Mouse (Mus musculus) MEL (cell line): ENCODE measurements around the gene Trmt6.

ENCODE experiments used
- CTCF ChIP-seq, 3 experiments: IDR thresholded peaks in 2 of 3; conservative IDR thresholded peaks in 1 of 3; 2 replicates each; pipeline ENCODE4 v1.5.1; 2011 to 2012; ENCODE audit warnings: low read length in 3 of 3, low read depth in 2 of 3, mild to moderate bottlenecking in 2 of 3, improper control_type of control experiment in 1 of 3, inconsistent platforms in 1 of 3, mixed read lengths in 1 of 3, moderate library complexity in 1 of 3; ENCODE audit not compliant: control insufficient read depth in 1 of 3, insufficient read depth in 1 of 3, poor library complexity in 1 of 3, severe bottlenecking in 1 of 3
- MAFK ChIP-seq: IDR thresholded peaks from 2 replicates; pipeline ENCODE4 v1.6.1; 2011; ENCODE audit warnings: low read depth, mild to moderate bottlenecking, low read length, improper control_type of control experiment, borderline replicate concordance
- TAL1 ChIP-seq: IDR thresholded peaks from 2 replicates; pipeline ENCODE4 v1.6.1; 2012; ENCODE audit warnings: mild to moderate bottlenecking, inconsistent platforms, low read length, moderate library complexity, mixed read lengths

GRCm38 (mm10) chr2:132781439-132782068 is 34.3 kb downstream of the Trmt6 start:
- no peak for TF ChIP-seq MAFK
- no peak for TF ChIP-seq TAL1
- no peak for TF ChIP-seq CTCF (IDR thresholded peaks at IDR 0.05 in 2 of 3, conservative IDR thresholded peaks at IDR 0.05 in 1 of 3; ENCODE audit: control insufficient read depth in 1 of 3, insufficient read depth in 1 of 3, low read depth in 2 of 3, low read length in 3 of 3, poor library complexity in 1 of 3, severe bottlenecking in 1 of 3)
